Mouse (Mus musculus) lung, postnatal 0 days (tissue): ENCODE measurements around the gene Tnfrsf22.

ENCODE experiments used
- CTCF ChIP-seq: IDR thresholded peaks from 2 replicates; pipeline ENCODE4 v1.5.1; 2016; ENCODE audit warnings: antibody characterized with exemption, mild to moderate bottlenecking
- EP300 ChIP-seq: IDR thresholded peaks from 2 replicates; pipeline ENCODE4 v1.6.1; 2016; ENCODE audit warnings: antibody characterized with exemption, mild to moderate bottlenecking, control low read depth

DNA sequence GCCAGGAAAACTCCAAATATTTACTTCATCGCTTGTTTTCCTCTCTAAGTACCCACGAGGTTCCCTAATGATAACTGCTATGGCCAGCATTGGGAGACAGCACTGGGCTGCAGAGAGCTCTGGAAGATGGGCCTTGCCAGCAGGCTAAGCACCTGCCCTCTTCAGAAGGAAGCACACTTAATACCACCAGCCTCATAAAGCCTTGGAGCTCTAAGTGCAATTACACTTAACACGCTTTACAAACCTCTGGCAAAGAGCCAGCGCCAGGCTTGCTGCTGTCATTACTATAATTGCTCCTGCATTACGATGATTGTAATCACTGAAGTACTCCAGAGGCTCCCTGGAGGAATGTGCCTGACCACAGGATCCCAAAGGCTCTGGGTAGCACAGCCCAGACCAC lies 54.6 kb downstream of the Tnfrsf22 start:
- TF ChIP-seq CTCF (no peak), EP300 (no peak)
